Mouse (Mus musculus) forebrain, embryonic 16.5 days (tissue): ENCODE measurements around the gene Ube2dnl2. TPM values are rescaled to one million over a fixed set of nuclear protein-coding genes. Genes with fewer than 3 reads are reported as not detected.

ENCODE experiments used
- ATAC-seq: fragments of 200-750 bp; cut with Nextera tagmentation; 2 replicates; pipeline ENCODE4 v1.8.0; 2017; ENCODE audit warnings: mild to moderate bottlenecking, moderate library complexity
- H3K27ac ChIP-seq: fragments of 300-500 bp; sonication (generic); 2 replicates; pipeline ENCODE4 v1.5.1; 2014; ENCODE audit warnings: low read length, control low read depth
- H3K27me3 ChIP-seq: fragments of 300-500 bp; sonication (generic); replicated peaks from 2 replicates; pipeline ENCODE4 v1.6.1; 2014; ENCODE audit warnings: low read length; ENCODE audit not compliant: control insufficient read depth, insufficient read depth
- H3K36me3 ChIP-seq: fragments of 300-500 bp; sonication (generic); 2 replicates; pipeline ENCODE4 v1.6.1; 2014; ENCODE audit not compliant: control insufficient read depth, insufficient read depth
- H3K4me1 ChIP-seq: fragments of 300-500 bp; sonication (generic); replicated peaks from 2 replicates; pipeline ENCODE4 v1.6.1; 2014; ENCODE audit warnings: low read length; ENCODE audit not compliant: control insufficient read depth, insufficient read depth
- H3K4me2 ChIP-seq: fragments of 300-500 bp; sonication (generic); 2 replicates; pipeline ENCODE4 v1.6.1; 2014; ENCODE audit warnings: mild to moderate bottlenecking, low read length, control low read depth
- H3K4me3 ChIP-seq: fragments of 300-500 bp; sonication (generic); replicated peaks from 2 replicates; pipeline ENCODE4 v1.5.1; 2014; ENCODE audit warnings: mild to moderate bottlenecking, low read length, control low read depth
- H3K9ac ChIP-seq: fragments of 300-500 bp; sonication (generic); replicated peaks from 2 replicates; pipeline ENCODE4 v1.6.1; 2014; ENCODE audit warnings: low read depth, low read length, control low read depth
- H3K9me3 ChIP-seq: fragments of 300-500 bp; sonication (generic); 2 replicates; pipeline ENCODE4 v1.6.1; 2016; ENCODE audit warnings: low read length; ENCODE audit not compliant: control insufficient read depth
- WGBS: fragments of 180-500 bp; shearing (Covaris S2); extraction: QIAGEN DNeasy Blood & Tissue Kit; methylation state at CpG from one replicate; pipeline ENCODE4 v1.1.7; 2014; 5-methylcytosine and 5-hydroxymethylcytosine counted together
- polyA plus RNA-seq: library from polyadenylated mRNA; unstranded; fragments of >200 nt; fragmentation: Nextera tagmentation; extraction: Ambion mirVana; gene quantifications from 2 replicates; pipeline ENCODE4 v1.2.1, GENCODE M21; 2015

Gene Ube2dnl2
- polyA plus RNA-seq: not detected in 2 replicates

GRCm38 (mm10) chrX:114907282-114907681 lies at the start of gene Ube2dnl2:
TSS of gene Ube2dnl2 (plus strand) at chrX:114907582.
- ATAC-seq: no peak
- 95% methylated on average over 1 of the region's 1 CpGs for WGBS
- no peak within 1 kb of the TSS for H3K27ac ChIP-seq
- no peaks in the 10 kb centered on the region for H3K9me3 ChIP-seq
- H3K4me3 ChIP-seq: no peak within 1 kb of the TSS
- H3K4me2 ChIP-seq: no peak within 1 kb of the TSS
- no peaks in the 10 kb centered on the region for H3K36me3 ChIP-seq
- H3K4me1 ChIP-seq: no peaks in the 10 kb centered on the region
- no peaks in the 10 kb centered on the region for H3K27me3 ChIP-seq
- no peak within 1 kb of the TSS for H3K9ac ChIP-seq

GRCm38 (mm10) chrX:114895489-114895888 lies 11.9 kb upstream of the Ube2dnl2 start:
- Histone ChIP-seq H3K36me3 (no peaks in the 10 kb centered on the region), H3K9me3 (no peaks in the 10 kb centered on the region), H3K27me3 (no peaks in the 10 kb centered on the region), H3K4me1 (no peaks in the 10 kb centered on the region), H3K9ac (no peak overlapping the region), H3K4me2 (no peak overlapping the region), H3K4me3 (no peak overlapping the region), H3K27ac (no peak overlapping the region)
- no peak for ATAC-seq

GRCm38 (mm10) chrX:114897506-114897905 lies 9.9 kb upstream of the Ube2dnl2 start:
- WGBS: 84% methylated on average over 3 of the region's 3 CpGs

DNA sequence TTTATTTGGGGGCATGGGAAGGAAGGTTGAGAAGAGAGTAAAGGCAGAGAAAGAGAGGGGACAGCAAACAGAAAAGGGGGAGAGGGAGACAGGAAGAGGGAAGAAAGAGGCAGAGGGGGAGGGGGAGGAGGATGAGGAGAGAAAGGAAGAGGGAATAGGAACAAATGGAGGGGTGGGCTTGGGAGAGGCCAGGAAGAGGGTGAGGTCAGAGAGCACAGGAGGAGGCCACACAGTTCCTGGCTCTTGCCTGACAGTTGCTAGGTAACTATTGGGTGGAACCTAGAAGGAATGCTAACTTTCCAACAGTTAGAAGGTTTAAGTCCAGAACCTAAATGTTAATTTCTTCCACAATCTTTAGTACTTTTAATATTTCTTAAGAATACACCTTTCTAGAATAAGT lies 4.0 kb upstream of the Ube2dnl2 start:
- Histone ChIP-seq H3K36me3 (no peaks in the 10 kb centered on the region), H3K9me3 (no peaks in the 10 kb centered on the region), H3K27me3 (no peaks in the 10 kb centered on the region), H3K9ac (no peak overlapping the region), H3K4me3 (no peak overlapping the region), H3K27ac (no peak overlapping the region), H3K4me1 (no peaks in the 10 kb centered on the region), H3K4me2 (no peak overlapping the region)
- ATAC-seq: no peak

More at GRCm38 (mm10) chrX:114897506-114897905, 9.9 kb upstream of the Ube2dnl2 start:
- ATAC-seq: no peak
- H3K27me3 ChIP-seq: no peaks in the 10 kb centered on the region
- no peak overlapping the region for H3K27ac ChIP-seq
- no peak overlapping the region for H3K9ac ChIP-seq
- H3K4me2 ChIP-seq: no peak overlapping the region
- H3K36me3 ChIP-seq: no peaks in the 10 kb centered on the region
- no peaks in the 10 kb centered on the region for H3K9me3 ChIP-seq
- no peak overlapping the region for H3K4me3 ChIP-seq
- H3K4me1 ChIP-seq: no peaks in the 10 kb centered on the region

DNA sequence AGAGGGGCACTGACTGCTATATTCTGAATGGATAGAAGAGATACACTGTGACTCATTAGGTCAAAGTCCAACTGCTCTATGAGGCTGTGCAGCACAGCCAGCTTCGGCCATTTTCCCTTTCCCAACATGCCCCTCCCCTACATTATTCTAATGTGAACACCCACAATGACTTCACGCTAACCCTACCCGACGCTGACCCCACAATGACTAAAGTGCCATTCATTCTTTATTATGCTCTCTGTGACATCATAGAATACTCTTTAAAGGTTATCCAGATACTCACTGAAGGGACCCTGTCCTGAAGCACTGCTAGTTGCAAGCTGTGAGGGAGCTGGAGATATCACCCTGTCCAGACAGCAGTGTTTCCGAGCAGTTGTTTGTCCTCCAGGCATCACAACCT lies 2.7 kb upstream of the Ube2dnl2 start, which contains the start of gene Ube2dnl1:
Gene Ube2dnl1, plus strand, starts transcription at position 301 of the 400 bp plus-strand sequence.
- WGBS: 79% methylated on average over 5 of the region's 5 CpGs
- no peak within 1 kb of the TSS for H3K4me3 ChIP-seq
- no peak for ATAC-seq
- no peaks in the 10 kb centered on the region for H3K36me3 ChIP-seq
- no peaks in the 10 kb centered on the region for H3K4me1 ChIP-seq
- no peaks in the 10 kb centered on the region for H3K9me3 ChIP-seq
- no peaks in the 10 kb centered on the region for H3K27me3 ChIP-seq
- H3K27ac ChIP-seq: no peak within 1 kb of the TSS
- no peak within 1 kb of the TSS for H3K9ac ChIP-seq
- H3K4me2 ChIP-seq: no peak within 1 kb of the TSS

GRCm38 (mm10) chrX:114955066-114955465 lies 47.7 kb downstream of the Ube2dnl2 start:
- no peak overlapping the region for H3K9ac ChIP-seq
- 37% methylated on average over 1 of the region's 1 CpGs for WGBS
- no peak overlapping the region for H3K27ac ChIP-seq
- no peaks in the 10 kb centered on the region for H3K27me3 ChIP-seq
- no peak overlapping the region for H3K4me2 ChIP-seq
- H3K4me1 ChIP-seq: no peaks in the 10 kb centered on the region
- ATAC-seq: no peak
- no peak overlapping the region for H3K4me3 ChIP-seq
- no peaks in the 10 kb centered on the region for H3K9me3 ChIP-seq
- H3K36me3 ChIP-seq: no peaks in the 10 kb centered on the region

Other genes with a start within 250 kb of the Ube2dnl2 start
- gene Ube2dnl1, start 2.6 kb upstream of the Ube2dnl2 start, polyA plus RNA-seq: not detected in 2 replicates